Mouse (Mus musculus) lung, postnatal 14 days (tissue): ENCODE measurements around the gene Mki67.

ENCODE experiments used
- DNase-seq: peaks from one replicate; pipeline ENCODE4 v3.0.0; 2021

Mki67 gene

DNA sequence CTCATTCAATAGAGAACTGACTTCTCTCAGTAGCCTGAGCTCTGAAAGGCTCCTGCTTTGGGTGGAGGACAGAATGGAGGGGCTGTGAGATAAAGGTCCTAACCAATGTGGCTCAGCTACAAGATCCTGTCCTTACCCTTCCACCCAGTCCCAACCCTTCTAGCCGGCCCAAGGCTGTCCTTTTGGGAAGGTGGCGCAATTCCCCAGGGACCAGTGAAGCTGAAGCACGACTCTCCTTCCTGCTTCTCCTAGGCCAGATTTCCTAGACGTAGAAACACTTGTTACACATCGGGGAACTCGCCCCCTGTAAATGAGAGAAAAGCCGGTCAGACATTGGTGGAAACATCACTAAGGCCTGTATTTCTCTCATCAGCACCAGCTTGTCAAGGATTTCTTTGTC, 52.0 kb downstream of the Mki67 start:
- DNase-seq: no peak

DNA sequence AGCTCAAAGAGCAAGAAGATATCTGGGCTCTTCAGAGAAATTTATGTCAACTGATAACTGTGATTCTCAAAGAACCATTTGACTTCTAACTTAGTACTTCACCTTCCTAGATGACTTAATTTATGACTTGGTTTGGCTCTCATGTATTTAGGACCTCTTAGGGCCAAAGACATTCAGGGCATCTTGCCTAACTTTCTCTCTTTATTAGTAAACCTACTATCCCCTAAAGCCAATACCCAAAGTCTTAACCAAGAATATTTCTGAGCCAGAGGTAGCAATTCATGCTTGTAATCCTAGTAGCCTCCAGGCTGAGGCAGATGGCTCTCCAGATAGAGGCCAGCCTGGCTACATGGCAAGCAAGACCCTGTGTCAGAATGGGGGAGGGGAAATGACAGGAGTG, 55.8 kb downstream of the Mki67 start:
- DNase-seq: no peak

DNA sequence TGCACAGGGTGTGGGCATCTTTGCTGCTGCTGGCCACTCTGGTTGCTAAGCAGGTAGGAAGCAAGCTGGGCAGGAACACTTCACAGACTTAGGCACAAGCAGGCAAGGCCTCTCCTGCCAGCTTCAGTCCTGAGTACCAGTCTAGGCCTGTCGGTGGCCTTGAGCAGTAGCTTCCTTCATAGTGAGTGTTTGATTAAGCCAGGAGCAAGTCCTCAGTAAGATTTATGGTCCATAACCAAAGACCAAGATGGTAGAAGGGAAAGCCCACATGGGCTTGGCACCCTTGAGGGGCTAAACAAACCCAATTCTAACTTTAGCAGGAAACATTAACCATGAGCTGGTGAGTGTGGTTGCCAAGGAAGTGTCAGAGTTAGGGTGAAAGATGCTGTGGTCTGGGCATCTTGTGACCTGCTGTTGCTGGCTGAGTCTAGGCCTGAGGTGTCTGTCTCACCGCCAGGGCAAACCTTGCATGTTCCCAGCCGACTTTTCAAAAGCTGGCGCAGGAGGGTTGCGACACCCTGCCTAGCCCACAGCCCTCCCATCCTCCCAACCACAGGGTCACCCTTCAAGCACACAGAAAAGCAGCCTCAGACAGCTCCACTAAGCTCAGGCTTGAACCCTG, 56.7 kb downstream of the Mki67 start:
- no peak for DNase-seq

DNA sequence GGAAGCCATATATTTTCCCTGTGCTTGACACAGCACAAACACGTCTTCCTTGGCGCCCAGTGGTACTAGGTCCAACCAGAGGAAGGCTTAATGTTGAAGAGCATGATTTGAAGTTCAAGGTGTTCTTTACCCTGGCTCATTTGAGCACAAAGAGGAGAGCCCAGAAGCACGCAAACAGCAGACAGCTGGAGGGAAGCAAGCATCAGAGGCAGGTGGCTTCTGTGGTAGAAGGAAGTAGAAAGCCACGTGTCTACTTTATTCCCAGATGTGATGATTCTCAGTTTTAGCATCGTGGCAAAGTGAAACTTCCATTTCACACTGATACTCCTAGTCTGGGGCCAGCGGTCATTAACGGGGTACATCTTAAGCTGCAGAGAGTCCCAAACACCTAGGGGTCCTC, 58.0 kb downstream of the Mki67 start:
- no peak for DNase-seq

DNA sequence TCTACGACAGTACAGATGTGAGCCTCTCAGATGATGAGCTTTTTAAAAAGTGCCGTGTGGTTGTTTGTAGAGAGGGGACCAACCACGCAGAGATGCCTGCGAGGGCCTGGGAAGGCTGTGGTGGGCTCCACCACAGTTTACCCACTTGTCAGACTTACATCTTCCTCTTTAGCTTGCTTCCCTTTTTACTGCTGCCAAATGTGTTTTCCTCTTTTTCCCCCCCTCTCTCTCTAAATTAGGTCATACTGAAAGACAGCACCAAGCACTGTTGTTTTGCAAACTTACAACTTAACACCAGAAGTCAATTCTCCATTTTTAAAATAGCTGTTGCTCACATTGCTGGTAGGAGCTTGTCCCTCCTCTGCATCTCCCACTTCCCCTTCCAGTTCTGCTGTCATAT, 61.0 kb downstream of the Mki67 start:
- no peak for DNase-seq

- no peak for DNase-seq
These were observed 61.9 kb downstream of the Mki67 start for GRCm38 (mm10) chr7:135654288-135654687.

DNA sequence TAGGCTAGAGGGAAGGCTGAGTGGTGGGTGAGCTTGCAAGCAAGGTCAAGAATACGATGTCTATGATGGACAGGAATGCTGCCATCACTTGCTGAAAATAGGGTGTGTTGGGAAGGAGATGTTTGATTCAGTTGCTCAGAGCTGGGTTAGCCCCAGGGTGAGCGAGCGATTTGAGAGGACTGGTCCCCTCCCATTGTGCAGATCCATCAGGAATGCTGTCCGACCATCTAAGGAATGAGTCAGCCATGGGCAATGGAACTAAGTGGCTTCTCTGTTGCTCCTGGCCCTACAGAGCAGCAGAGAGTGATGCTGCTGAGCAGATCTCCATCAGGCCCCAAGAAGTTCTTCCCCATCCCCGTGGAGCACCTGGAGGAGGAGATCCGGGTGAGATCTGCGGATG, 62.6 kb downstream of the Mki67 start:
- no peak for DNase-seq

DNA sequence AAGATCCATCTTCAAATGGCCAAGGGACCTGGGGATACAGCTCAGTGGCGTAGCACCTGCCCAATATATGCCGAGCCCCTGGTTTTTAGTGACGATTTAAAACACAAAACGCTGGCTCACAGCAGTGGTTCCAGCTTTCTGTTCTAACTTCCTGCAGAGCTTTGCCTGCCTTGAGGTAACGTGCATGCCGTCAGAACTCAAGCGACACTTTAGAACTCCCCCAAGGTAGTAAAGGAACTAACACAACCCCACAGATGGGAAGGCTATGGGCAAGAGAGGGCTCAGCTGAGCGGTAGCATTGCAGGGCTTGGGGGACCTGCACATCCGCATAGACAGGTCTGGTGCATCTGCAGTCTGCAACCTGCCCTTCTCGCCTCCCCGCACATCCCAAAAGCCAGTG, 63.4 kb downstream of the Mki67 start:
- DNase-seq: no peak

- peak; percentile 44 for DNase-seq
These were observed 64.2 kb downstream of the Mki67 start for GRCm38 (mm10) chr7:135651831-135652511.

DNA sequence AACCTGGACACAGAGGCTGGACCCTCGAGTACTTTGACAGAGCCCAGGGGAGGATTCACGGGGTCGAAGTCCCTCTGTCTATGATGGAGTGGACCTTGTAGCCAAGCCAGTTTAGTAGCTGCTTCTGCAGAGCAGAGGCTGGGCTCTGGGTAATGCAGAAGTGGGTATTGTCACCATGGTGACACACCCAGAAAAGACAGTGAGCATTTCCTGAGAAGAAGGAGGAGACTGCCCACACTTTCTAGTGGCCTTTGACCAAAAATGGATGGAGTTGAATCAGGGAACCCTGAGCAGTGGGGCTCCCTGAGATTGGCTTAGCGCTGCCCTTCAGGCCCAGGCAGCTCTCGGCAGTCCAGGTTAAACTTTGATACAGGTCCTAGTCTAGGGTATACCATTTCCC, 66.1 kb downstream of the Mki67 start:
- DNase-seq: no peak

DNA sequence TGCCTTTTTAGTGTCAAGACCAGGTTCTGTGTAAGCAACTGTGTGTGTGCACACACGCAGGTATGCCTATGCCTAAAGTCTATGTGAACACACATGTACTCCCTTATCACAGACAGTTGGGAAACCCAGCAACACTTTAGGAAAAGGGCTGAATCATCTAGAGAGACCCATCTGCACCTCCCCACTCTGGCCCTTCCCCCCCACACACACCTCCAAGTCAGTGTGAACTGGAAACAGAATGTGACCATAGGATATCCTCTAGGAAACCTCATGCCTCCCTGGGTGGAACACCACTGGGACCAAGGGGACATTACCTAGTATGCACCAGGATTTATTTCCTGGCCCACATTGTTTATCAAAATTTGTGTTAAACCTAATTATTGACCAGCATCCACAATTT, 66.9 kb downstream of the Mki67 start:
- no peak for DNase-seq

- no peak for DNase-seq
These were observed 67.3 kb downstream of the Mki67 start for GRCm38 (mm10) chr7:135648821-135649220.

GRCm38 (mm10) chr7:135646976-135647375, 69.2 kb downstream of the Mki67 start:
- no peak for DNase-seq

DNA sequence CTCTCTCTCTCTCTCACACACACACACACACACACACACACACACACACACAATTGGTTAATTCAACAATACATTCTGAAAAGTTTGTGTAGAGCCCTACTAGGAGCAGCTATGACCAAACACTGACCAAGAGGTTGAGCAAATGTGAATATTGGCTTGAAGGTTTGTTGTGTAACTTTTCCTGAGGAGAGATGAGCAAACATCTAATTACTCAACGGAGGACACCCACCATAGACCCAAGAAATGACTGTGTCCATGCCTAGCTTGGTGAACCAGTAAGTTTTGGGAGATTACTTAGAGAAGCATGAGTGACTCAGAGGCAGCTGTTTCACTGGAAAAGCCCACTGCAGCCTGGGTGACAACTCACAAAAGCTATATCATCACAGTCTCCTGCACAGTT, 71.7 kb downstream of the Mki67 start:
- DNase-seq: no peak

GRCm38 (mm10) chr7:135641698-135642507, 74.3 kb downstream of the Mki67 start:
- DNase-seq: peak; percentile 34
